Mouse (Mus musculus): Measurements from ENCODE around the gene Zfyve9. TPM values are rescaled to one million over a fixed set of nuclear protein-coding genes. Genes with fewer than 3 reads are reported as not detected.
"Not testable (repeated sequence)": the region's sequence is repeated elsewhere in the genome, so short reads cannot be mapped to it uniquely, and the experiment has no call there.

Gene Zfyve9
- polyA plus RNA-seq, 1 experiment from 2014 or later: 6.6 TPM

- H3K4me1 ChIP-seq: no peaks in the 10 kb centered on the region
- WGBS: 85% methylated on average over 5 of the region's 5 CpGs
- H3K9ac ChIP-seq: no peak within 1 kb of the TSS
- ATAC-seq (ENCODE audit: insufficient number of reproducible peaks, insufficient read depth, low FRiP score, low TSS enrichment): no peak
- H3K9me3 ChIP-seq: no peaks in the 10 kb centered on the region
- no peak within 1 kb of the TSS for H3K4me2 ChIP-seq (replicated peaks)
- no peak within 1 kb of the TSS for H3K4me3 ChIP-seq
- peaks cover 16% of the 10 kb centered on the region for H3K36me3 ChIP-seq
- H3K27ac ChIP-seq: no peak within 1 kb of the TSS
- H3K27me3 ChIP-seq: no peaks in the 10 kb centered on the region
Measured at GRCm38 (mm10) chr4:108719349-108719748, 61.2 kb downstream of the Zfyve9 start, which contains the start of gene 3110021N24Rik. Gene 3110021N24Rik, plus strand, starts transcription at chr4:108719649.

- H3K27ac ChIP-seq: no peak overlapping the region
- 0 out of 2 replicates have a peak, but pooled peaks cover 3% of the 10 kb centered on the region for H3K36me3 ChIP-seq
- no peaks in the 10 kb centered on the region for H3K4me1 ChIP-seq
- H3K9me3 ChIP-seq: no peaks in the 10 kb centered on the region
- ATAC-seq (ENCODE audit: insufficient number of reproducible peaks, insufficient read depth, low FRiP score, low TSS enrichment): no peak
- no peaks in the 10 kb centered on the region for H3K27me3 ChIP-seq
- no peak overlapping the region for H3K4me2 ChIP-seq (replicated peaks)
- no peak overlapping the region for H3K4me3 ChIP-seq
- WGBS: 88% methylated on average over 5 of the region's 5 CpGs
- H3K9ac ChIP-seq: no peak overlapping the region
Measured at GRCm38 (mm10) chr4:108708209-108708608, 72.4 kb downstream of the Zfyve9 start.

- ATAC-seq (ENCODE audit: insufficient number of reproducible peaks, insufficient read depth, low FRiP score, low TSS enrichment): no peak
- Histone ChIP-seq H3K9ac (no peak overlapping the region), H3K4me3 (no peak overlapping the region), H3K4me1 (no peaks in the 10 kb centered on the region), H3K4me2 (replicated peaks) (no peak overlapping the region), H3K9me3 (no peaks in the 10 kb centered on the region), H3K27me3 (no peaks in the 10 kb centered on the region), H3K27ac (no peak overlapping the region), H3K36me3 (0 out of 2 replicates have a peak, but pooled peaks cover 8% of the 10 kb centered on the region)
- WGBS: 45% methylated on average over 3 of the region's 3 CpGs
Measured at GRCm38 (mm10) chr4:108696934-108697333, 83.7 kb downstream of the Zfyve9 start.

- H3K4me2 ChIP-seq (replicated peaks): no peak overlapping the region
- no peaks in the 10 kb centered on the region for H3K27me3 ChIP-seq
- no peak overlapping the region for H3K9ac ChIP-seq
- no peak for ATAC-seq (ENCODE audit: insufficient number of reproducible peaks, insufficient read depth, low FRiP score, low TSS enrichment)
- H3K4me1 ChIP-seq: no peaks in the 10 kb centered on the region
- H3K4me3 ChIP-seq: no peak overlapping the region
- H3K27ac ChIP-seq: no peak overlapping the region
- peaks cover 26% of the 10 kb centered on the region for H3K36me3 ChIP-seq
- H3K9me3 ChIP-seq: no peaks in the 10 kb centered on the region
Measured at GRCm38 (mm10) chr4:108691469-108691868, 89.1 kb downstream of the Zfyve9 start.

GRCm38 (mm10) chr4:108690479-108690878, 90.1 kb downstream of the Zfyve9 start:
- H3K4me2 ChIP-seq (replicated peaks): no peak overlapping the region
- no peaks in the 10 kb centered on the region for H3K9me3 ChIP-seq
- ATAC-seq (ENCODE audit: insufficient number of reproducible peaks, insufficient read depth, low FRiP score, low TSS enrichment): no peak
- no peak overlapping the region for H3K9ac ChIP-seq
- H3K36me3 ChIP-seq: peaks cover 28% of the 10 kb centered on the region
- no peaks in the 10 kb centered on the region for H3K4me1 ChIP-seq
- H3K27me3 ChIP-seq: no peaks in the 10 kb centered on the region
- H3K27ac ChIP-seq: no peak overlapping the region
- WGBS: 92% methylated on average over 3 of the region's 3 CpGs
- H3K4me3 ChIP-seq: no peak overlapping the region

- 89% methylated on average over 6 of the region's 7 CpGs for WGBS
- not testable (repeated sequence) for H3K4me2 ChIP-seq (replicated peaks); H3K9me3 ChIP-seq; H3K9ac ChIP-seq; ATAC-seq (ENCODE audit: insufficient number of reproducible peaks, insufficient read depth, low FRiP score, low TSS enrichment); H3K4me3 ChIP-seq; H3K27me3 ChIP-seq; H3K4me1 ChIP-seq; H3K27ac ChIP-seq
- H3K36me3 ChIP-seq: peaks cover 22% of the 10 kb centered on the region
Measured at GRCm38 (mm10) chr4:108687098-108687497, 93.5 kb downstream of the Zfyve9 start.

- Histone ChIP-seq H3K27me3 (no peaks in the 10 kb centered on the region), H3K9ac (no peak overlapping the region), H3K9me3 (no peaks in the 10 kb centered on the region), H3K4me1 (no peaks in the 10 kb centered on the region), H3K4me3 (no peak overlapping the region), H3K27ac (no peak overlapping the region), H3K36me3 (peaks cover 17% of the 10 kb centered on the region), H3K4me2 (replicated peaks) (no peak overlapping the region)
- ATAC-seq (ENCODE audit: insufficient number of reproducible peaks, insufficient read depth, low FRiP score, low TSS enrichment): no peak
- 50% methylated on average over 3 of the region's 3 CpGs for WGBS
Measured at GRCm38 (mm10) chr4:108686156-108686555, 94.4 kb downstream of the Zfyve9 start.

- Histone ChIP-seq H3K36me3 (peaks cover 14% of the 10 kb centered on the region), H3K27me3 (no peaks in the 10 kb centered on the region), H3K4me1 (no peaks in the 10 kb centered on the region), H3K9me3 (no peaks in the 10 kb centered on the region), H3K4me2 (replicated peaks) (no peak overlapping the region), H3K27ac (no peak overlapping the region), H3K4me3 (no peak overlapping the region), H3K9ac (no peak overlapping the region)
- no peak for ATAC-seq (ENCODE audit: insufficient number of reproducible peaks, insufficient read depth, low FRiP score, low TSS enrichment)
- WGBS: 70% methylated on average over 2 of the region's 2 CpGs
Measured at GRCm38 (mm10) chr4:108664407-108664806, 116.2 kb downstream of the Zfyve9 start.

GRCm38 (mm10) chr4:108638752-108639151, 141.8 kb downstream of the Zfyve9 start:
- H3K27me3 ChIP-seq: no peaks in the 10 kb centered on the region
- no peak overlapping the region for H3K9ac ChIP-seq
- H3K4me3 ChIP-seq: no peak overlapping the region
- H3K27ac ChIP-seq: no peak overlapping the region
- peaks cover 60% of the 10 kb centered on the region for H3K36me3 ChIP-seq
- H3K4me1 ChIP-seq: no peaks in the 10 kb centered on the region
- H3K9me3 ChIP-seq: no peaks in the 10 kb centered on the region
- no peak overlapping the region for H3K4me2 ChIP-seq (replicated peaks)
- 83% methylated on average over 5 of the region's 5 CpGs for WGBS
- ATAC-seq (ENCODE audit: insufficient number of reproducible peaks, insufficient read depth, low FRiP score, low TSS enrichment): no peak

GRCm38 (mm10) chr4:108637721-108638120, 142.9 kb downstream of the Zfyve9 start:
- 86% methylated on average over 3 of the region's 3 CpGs for WGBS
- Histone ChIP-seq H3K4me2 (replicated peaks) (no peak overlapping the region), H3K27me3 (no peaks in the 10 kb centered on the region), H3K4me3 (no peak overlapping the region), H3K9ac (no peak overlapping the region), H3K9me3 (no peaks in the 10 kb centered on the region), H3K4me1 (no peaks in the 10 kb centered on the region), H3K36me3 (peaks cover 61% of the 10 kb centered on the region), H3K27ac (no peak overlapping the region)
- no peak for ATAC-seq (ENCODE audit: insufficient number of reproducible peaks, insufficient read depth, low FRiP score, low TSS enrichment)

GRCm38 (mm10) chr4:108635101-108635500, 145.5 kb downstream of the Zfyve9 start:
- no peak overlapping the region for H3K4me3 ChIP-seq
- H3K9ac ChIP-seq: no peak overlapping the region
- no peaks in the 10 kb centered on the region for H3K4me1 ChIP-seq
- no peak overlapping the region for H3K4me2 ChIP-seq (replicated peaks)
- no peaks in the 10 kb centered on the region for H3K27me3 ChIP-seq
- H3K9me3 ChIP-seq: no peaks in the 10 kb centered on the region
- no peak for ATAC-seq (ENCODE audit: insufficient number of reproducible peaks, insufficient read depth, low FRiP score, low TSS enrichment)
- H3K36me3 ChIP-seq: peaks cover 72% of the 10 kb centered on the region
- H3K27ac ChIP-seq: no peak overlapping the region

GRCm38 (mm10) chr4:108634696-108635095, 145.9 kb downstream of the Zfyve9 start:
- peaks cover 76% of the 10 kb centered on the region for H3K36me3 ChIP-seq
- H3K4me2 ChIP-seq (replicated peaks): no peak overlapping the region
- no peaks in the 10 kb centered on the region for H3K4me1 ChIP-seq
- no peaks in the 10 kb centered on the region for H3K27me3 ChIP-seq
- no peak overlapping the region for H3K9ac ChIP-seq
- H3K27ac ChIP-seq: no peak overlapping the region
- no peak overlapping the region for H3K4me3 ChIP-seq
- ATAC-seq (ENCODE audit: insufficient number of reproducible peaks, insufficient read depth, low FRiP score, low TSS enrichment): no peak
- 72% methylated on average over 4 of the region's 4 CpGs for WGBS
- no peaks in the 10 kb centered on the region for H3K9me3 ChIP-seq

GRCm38 (mm10) chr4:108633703-108634102, 146.9 kb downstream of the Zfyve9 start:
- Histone ChIP-seq H3K36me3 (peaks cover 80% of the 10 kb centered on the region), H3K9ac (no peak overlapping the region), H3K4me1 (no peaks in the 10 kb centered on the region), H3K4me3 (no peak overlapping the region), H3K4me2 (replicated peaks) (no peak overlapping the region), H3K27ac (no peak overlapping the region), H3K9me3 (no peaks in the 10 kb centered on the region), H3K27me3 (no peaks in the 10 kb centered on the region)
- 86% methylated on average over 12 of the region's 12 CpGs for WGBS
- ATAC-seq (ENCODE audit: insufficient number of reproducible peaks, insufficient read depth, low FRiP score, low TSS enrichment): no peak
